Mouse (Mus musculus): ENCODE measurements at regions not wholly inside any gene's neighbourhood (a gene's known extent, or its start where the extent isn't known, plus 50 kb on each side); places are given as distances from the start of the nearest gene placed in this dataset.

DNA sequence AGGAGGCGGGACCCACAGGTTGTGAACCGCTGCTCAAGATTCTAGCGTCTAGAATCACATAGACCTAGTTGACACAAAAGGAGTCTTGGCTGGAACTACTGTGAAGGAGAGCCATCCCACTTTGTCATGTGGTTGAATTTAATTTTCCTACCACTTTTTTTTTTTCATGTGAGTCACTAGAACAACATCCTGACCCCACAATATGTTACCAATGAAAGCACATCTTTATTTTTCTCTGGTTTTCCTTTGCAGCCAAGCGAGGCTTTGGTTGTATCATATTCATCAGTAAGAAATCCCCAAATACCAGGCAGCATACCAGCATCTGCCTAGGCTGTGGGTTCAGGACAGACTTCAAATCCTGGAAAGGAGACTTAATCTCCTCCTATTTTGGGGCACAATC lies 356.0 kb downstream of the Bckdhb start:
- Histone ChIP-seq H3K9me3 (ENCODE audit: low read length) (0 out of 2 replicates have a peak, but pooled peaks cover 3% of the 10 kb centered on the region), H3K4me3 (ENCODE audit: low read depth, low read length) (no peak overlapping the region), H3K4me2 (ENCODE audit: low read depth, low read length) (no peak overlapping the region), H3K9ac (replicated peaks) (no peak overlapping the region), H3K27ac (ENCODE audit: low read depth) (no peak overlapping the region), H3K27me3 (ENCODE audit: insufficient read depth, low read length) (no peaks in the 10 kb centered on the region), H3K4me1 (ENCODE audit: insufficient read depth) (no peaks in the 10 kb centered on the region), H3K36me3 (replicated peaks; ENCODE audit: insufficient read depth, low read length) (no peaks in the 10 kb centered on the region)
- ATAC-seq (no peak), DNase-seq (no peak)
- WGBS (ENCODE audit: insufficient replicate concordance) = 77% methylated on average over 4 of the region's 4 CpGs
- no peak for TF ChIP-seq CTCF (IDR thresholded peaks at IDR 0.05; ENCODE audit: low read depth)
- no peak for TF ChIP-seq EP300 (IDR thresholded peaks at IDR 0.05; ENCODE audit: low read depth)

DNA sequence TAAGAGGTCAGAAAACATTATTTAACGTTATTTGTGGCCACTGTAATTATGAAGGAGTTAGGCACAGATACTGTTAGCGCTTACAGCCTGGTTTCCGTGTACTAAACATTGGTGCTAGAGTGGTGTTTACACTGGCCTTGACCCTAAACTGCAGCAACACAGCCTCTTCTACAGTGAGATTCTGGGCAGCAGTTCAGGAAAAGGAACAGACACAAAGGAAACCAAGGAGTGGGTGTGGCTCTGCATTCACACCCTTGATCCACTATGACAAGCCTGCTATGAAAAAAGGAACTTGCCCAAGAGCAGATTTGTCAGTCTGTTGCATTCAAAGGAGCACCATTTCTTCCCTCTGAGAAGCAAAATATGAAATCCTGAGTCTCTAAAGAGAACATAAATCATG lies 356.7 kb downstream of the Bckdhb start:
- Histone ChIP-seq H3K4me2 (ENCODE audit: low read depth, low read length) (no peak overlapping the region), H3K4me3 (ENCODE audit: low read depth, low read length) (no peak overlapping the region), H3K27me3 (ENCODE audit: insufficient read depth, low read length) (no peaks in the 10 kb centered on the region), H3K36me3 (replicated peaks; ENCODE audit: insufficient read depth, low read length) (no peaks in the 10 kb centered on the region), H3K9me3 (ENCODE audit: low read length) (0 out of 2 replicates have a peak, but pooled peaks cover 3% of the 10 kb centered on the region), H3K27ac (ENCODE audit: low read depth) (no peak overlapping the region), H3K9ac (replicated peaks) (no peak overlapping the region), H3K4me1 (ENCODE audit: insufficient read depth) (no peaks in the 10 kb centered on the region)
- TF ChIP-seq EP300 (IDR thresholded peaks at IDR 0.05; ENCODE audit: low read depth) (no peak), CTCF (IDR thresholded peaks at IDR 0.05; ENCODE audit: low read depth) (no peak)
- WGBS (ENCODE audit: insufficient replicate concordance) = 29% methylated on average over 3 of the region's 3 CpGs
- DNase-seq = no peak
- no peak for ATAC-seq

DNA sequence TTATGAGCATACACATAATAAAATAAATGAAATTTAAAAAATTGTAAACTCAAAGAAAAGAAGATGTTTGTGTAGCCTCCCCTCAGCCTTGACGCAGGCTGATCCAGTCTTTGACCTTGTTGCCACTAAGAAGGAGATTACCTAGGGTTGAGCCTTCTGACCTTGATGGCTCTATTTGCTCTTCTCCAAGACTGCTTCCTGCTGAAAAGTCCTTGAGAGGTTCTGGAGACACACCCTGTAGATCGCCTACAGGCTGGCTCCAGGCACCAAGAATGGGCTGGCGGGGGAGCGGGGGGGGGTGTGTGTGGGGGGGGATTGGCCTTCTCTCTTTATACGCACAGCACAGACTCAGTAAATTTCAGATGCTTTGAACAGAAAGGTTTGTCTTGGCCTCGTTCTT lies 358.4 kb downstream of the Bckdhb start:
- H3K27me3 ChIP-seq (ENCODE audit: insufficient read depth, low read length) = no peaks in the 10 kb centered on the region
- H3K36me3 ChIP-seq (replicated peaks; ENCODE audit: insufficient read depth, low read length) = no peaks in the 10 kb centered on the region
- H3K4me3 ChIP-seq (ENCODE audit: low read depth, low read length) = no peak overlapping the region
- TF ChIP-seq EP300 (IDR thresholded peaks at IDR 0.05; ENCODE audit: low read depth) = no peak
- no peak for TF ChIP-seq CTCF (IDR thresholded peaks at IDR 0.05; ENCODE audit: low read depth)
- no peak overlapping the region for H3K27ac ChIP-seq (ENCODE audit: low read depth)
- H3K9me3 ChIP-seq (ENCODE audit: low read length) = 0 out of 2 replicates have a peak, but pooled peaks cover 3% of the 10 kb centered on the region
- no peak for DNase-seq
- 73% methylated on average over 5 of the region's 6 CpGs for WGBS (ENCODE audit: insufficient replicate concordance)
- ATAC-seq = no peak
- no peak overlapping the region for H3K4me2 ChIP-seq (ENCODE audit: low read depth, low read length)
- no peak overlapping the region for H3K9ac ChIP-seq (replicated peaks)
- H3K4me1 ChIP-seq (ENCODE audit: insufficient read depth) = no peaks in the 10 kb centered on the region

DNA sequence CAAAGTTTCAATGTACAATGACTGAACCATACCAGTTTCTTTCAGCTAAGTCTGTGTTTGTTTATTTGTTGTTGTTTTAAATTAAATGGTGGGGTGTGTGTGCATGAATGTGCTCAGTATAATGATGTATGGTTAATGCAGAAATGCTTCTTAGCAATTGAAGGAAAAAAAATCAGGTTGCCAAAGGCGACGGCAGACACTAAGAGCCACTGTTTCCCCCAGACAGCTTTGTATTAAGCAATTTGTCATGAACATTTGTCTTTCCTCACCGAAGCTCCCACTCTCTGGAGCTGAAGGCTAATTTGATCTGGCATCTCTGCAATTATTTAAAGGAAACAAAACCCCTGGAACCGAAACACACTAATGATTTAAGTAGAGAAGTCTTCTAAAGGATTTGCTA lies 360.7 kb downstream of the Bckdhb start:
- Histone ChIP-seq H3K4me2 (ENCODE audit: low read depth, low read length) (no peak overlapping the region), H3K9me3 (ENCODE audit: low read length) (0 out of 2 replicates have a peak, but pooled peaks cover 3% of the 10 kb centered on the region), H3K4me1 (ENCODE audit: insufficient read depth) (no peaks in the 10 kb centered on the region), H3K27ac (ENCODE audit: low read depth) (no peak overlapping the region), H3K4me3 (ENCODE audit: low read depth, low read length) (no peak overlapping the region), H3K36me3 (replicated peaks; ENCODE audit: insufficient read depth, low read length) (no peaks in the 10 kb centered on the region), H3K9ac (replicated peaks) (no peak overlapping the region), H3K27me3 (ENCODE audit: insufficient read depth, low read length) (no peaks in the 10 kb centered on the region)
- no peak for TF ChIP-seq CTCF (IDR thresholded peaks at IDR 0.05; ENCODE audit: low read depth)
- no peak for DNase-seq
- ATAC-seq = no peak
- 67% methylated on average over 4 of the region's 4 CpGs for WGBS (ENCODE audit: insufficient replicate concordance)

DNA sequence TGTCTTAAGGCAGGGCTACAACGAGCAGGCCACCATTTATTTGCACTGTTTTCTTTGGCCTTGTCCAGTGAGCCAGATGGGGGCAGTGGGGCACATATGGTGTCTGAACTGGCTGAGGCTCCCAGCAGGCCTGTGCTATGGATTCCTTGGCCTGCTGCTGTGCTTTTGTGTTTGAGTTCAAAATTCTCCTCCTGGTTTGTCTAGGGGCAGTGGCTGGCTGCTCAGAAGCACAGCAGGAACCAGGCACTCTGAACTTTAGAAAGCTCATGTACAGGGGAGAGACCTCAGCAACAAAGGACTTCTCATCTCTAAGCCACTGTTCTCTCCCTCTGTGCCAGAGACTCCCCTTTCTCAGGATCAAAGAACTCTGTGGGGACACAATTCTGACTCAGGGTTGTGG lies 370.9 kb downstream of the Bckdhb start:
- H3K4me3 ChIP-seq (ENCODE audit: low read depth, low read length) = no peak overlapping the region

DNA sequence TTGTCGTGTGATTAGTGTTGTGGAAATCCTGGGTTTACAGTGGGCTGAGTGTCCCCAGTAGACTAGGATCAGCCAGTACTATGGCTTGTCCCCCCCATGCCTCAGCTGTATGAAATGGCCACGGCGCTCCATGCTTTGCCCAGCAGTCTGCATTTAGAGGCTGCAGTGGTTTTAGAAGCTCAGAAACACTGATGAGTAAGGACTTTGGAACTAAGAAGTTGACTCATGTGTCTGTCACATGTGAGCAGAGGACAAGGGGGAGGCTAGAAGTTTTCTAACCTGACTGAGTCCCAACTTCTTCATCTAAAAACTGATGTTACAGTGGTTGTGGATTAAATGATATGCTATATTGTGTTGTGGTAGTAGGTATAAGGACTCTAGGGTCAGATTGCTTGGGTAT lies 371.5 kb downstream of the Bckdhb start:
- no peak overlapping the region for H3K27ac ChIP-seq (ENCODE audit: low read depth)
- no peaks in the 10 kb centered on the region for H3K9me3 ChIP-seq (ENCODE audit: low read length)
- no peaks in the 10 kb centered on the region for H3K27me3 ChIP-seq (ENCODE audit: insufficient read depth, low read length)
- no peak overlapping the region for H3K9ac ChIP-seq (replicated peaks)
- DNase-seq (no peak), ATAC-seq (no peak)
- no peaks in the 10 kb centered on the region for H3K4me1 ChIP-seq (ENCODE audit: insufficient read depth)
- H3K4me2 ChIP-seq (ENCODE audit: low read depth, low read length) = no peak overlapping the region
- H3K36me3 ChIP-seq (replicated peaks; ENCODE audit: insufficient read depth, low read length) = no peaks in the 10 kb centered on the region
- 86% methylated on average over 3 of the region's 3 CpGs for WGBS (ENCODE audit: insufficient replicate concordance)
- no peak overlapping the region for H3K4me3 ChIP-seq (ENCODE audit: low read depth, low read length)
- no peak for TF ChIP-seq EP300 (IDR thresholded peaks at IDR 0.05; ENCODE audit: low read depth)
- no peak for TF ChIP-seq CTCF (IDR thresholded peaks at IDR 0.05; ENCODE audit: low read depth)

More for the DNA sequence above, 370.9 kb downstream of the Bckdhb start:
- H3K9ac ChIP-seq (replicated peaks) = no peak overlapping the region
- no peak overlapping the region for H3K4me2 ChIP-seq (ENCODE audit: low read depth, low read length)
- no peaks in the 10 kb centered on the region for H3K9me3 ChIP-seq (ENCODE audit: low read length)
- 46% methylated on average over 1 of the region's 1 CpGs for WGBS (ENCODE audit: insufficient replicate concordance)
- TF ChIP-seq EP300 (IDR thresholded peaks at IDR 0.05; ENCODE audit: low read depth) (no peak), CTCF (IDR thresholded peaks at IDR 0.05; ENCODE audit: low read depth) (no peak)
- no peaks in the 10 kb centered on the region for H3K36me3 ChIP-seq (replicated peaks; ENCODE audit: insufficient read depth, low read length)
- no peak for DNase-seq
- ATAC-seq = no peak
- H3K4me1 ChIP-seq (ENCODE audit: insufficient read depth) = no peaks in the 10 kb centered on the region
- no peaks in the 10 kb centered on the region for H3K27me3 ChIP-seq (ENCODE audit: insufficient read depth, low read length)
- H3K27ac ChIP-seq (ENCODE audit: low read depth) = no peak overlapping the region

DNA sequence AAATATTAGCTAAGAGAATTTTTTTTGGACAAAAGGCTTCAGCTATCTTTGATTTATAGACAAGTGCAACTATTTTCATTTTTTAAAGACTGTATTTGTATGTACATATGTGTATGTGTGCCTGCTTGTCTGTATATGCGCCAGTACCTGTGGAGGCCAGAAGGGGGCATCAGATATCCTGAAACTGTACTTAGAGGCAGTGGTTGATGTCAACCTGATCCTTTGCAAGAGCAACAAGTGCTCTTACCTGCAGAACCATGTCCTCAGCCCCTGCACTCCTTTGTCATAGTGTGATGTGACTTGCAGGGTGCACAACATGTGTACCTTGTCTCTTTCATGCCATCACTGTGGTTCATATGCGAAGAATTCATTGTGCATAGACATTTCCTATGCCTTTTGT lies 379.5 kb downstream of the Bckdhb start:
- TF ChIP-seq EP300 (IDR thresholded peaks at IDR 0.05; ENCODE audit: low read depth) (no peak), CTCF (IDR thresholded peaks at IDR 0.05; ENCODE audit: low read depth) (peak; percentile 41; the same call in 1 of the 2 replicates)
- Histone ChIP-seq H3K27ac (ENCODE audit: low read depth) (no peak overlapping the region), H3K9me3 (ENCODE audit: low read length) (no peaks in the 10 kb centered on the region), H3K4me2 (ENCODE audit: low read depth, low read length) (no peak overlapping the region), H3K27me3 (ENCODE audit: insufficient read depth, low read length) (no peaks in the 10 kb centered on the region), H3K4me1 (ENCODE audit: insufficient read depth) (no peaks in the 10 kb centered on the region), H3K36me3 (replicated peaks; ENCODE audit: insufficient read depth, low read length) (no peaks in the 10 kb centered on the region), H3K9ac (replicated peaks) (no peak overlapping the region), H3K4me3 (ENCODE audit: low read depth, low read length) (no peak overlapping the region)
- DNase-seq (no peak), ATAC-seq (no peak)
- 84% methylated on average over 2 of the region's 2 CpGs for WGBS (ENCODE audit: insufficient replicate concordance)

Measured in liver, postnatal 0 days (tissue).